Mouse (Mus musculus): Measurements from ENCODE around the gene Klk1b26. TPM values are rescaled to one million over a fixed set of nuclear protein-coding genes. Genes with fewer than 3 reads are reported as not detected.
"Not testable (repeated sequence)": the region's sequence is repeated elsewhere in the genome, so short reads cannot be mapped to it uniquely, and the experiment has no call there.

Klk1b26 gene
- polyA plus RNA-seq, 1 experiment from 2014 or later, result not detected

DNA sequence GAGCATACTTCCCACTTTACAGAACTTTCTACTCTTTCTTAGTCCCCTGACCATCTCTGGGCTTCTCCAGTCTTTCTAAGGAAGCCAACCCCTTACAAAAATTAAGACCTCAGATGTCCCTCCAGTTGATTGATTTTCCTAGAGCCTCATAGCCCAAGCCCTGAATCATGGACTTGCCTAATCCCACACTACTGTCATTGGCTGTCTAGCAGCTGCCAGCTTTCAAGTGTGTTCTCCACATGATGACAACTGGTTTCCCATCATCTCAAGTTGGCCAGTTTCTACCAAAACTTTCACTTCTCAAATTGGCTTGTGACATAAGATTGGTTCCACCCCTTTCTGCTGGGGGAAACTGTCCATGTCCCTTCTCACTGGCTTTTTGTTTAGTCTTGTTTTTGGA, 7.1 kb upstream of the Klk1b26 start:
- H3K27ac ChIP-seq (replicated peaks in 1 of 2; ENCODE audit: control insufficient read depth in 1 of 2, insufficient read depth in 1 of 2, low read depth in 2 of 2, low read length in 2 of 2), result no peak overlapping the region
- no peak for ATAC-seq (ENCODE audit: insufficient number of reproducible peaks, insufficient read depth, low FRiP score, low read depth)
- no peak overlapping the region for H3K9ac ChIP-seq (ENCODE audit: low read length)
- H3K4me3 ChIP-seq (ENCODE audit: control insufficient read depth in 1 of 2, insufficient read depth in 1 of 2, low read depth in 1 of 2, low read length in 2 of 2), result no peak overlapping the region
- H3K9me3 ChIP-seq (ENCODE audit: control insufficient read depth, low read length), result no peaks in the 10 kb centered on the region
- H3K4me1 ChIP-seq (ENCODE audit: control insufficient read depth in 2 of 2, insufficient read depth in 2 of 2, low read length in 2 of 2), result no peaks in the 10 kb centered on the region
- no peak overlapping the region for H3K4me2 ChIP-seq (ENCODE audit: low read length)
- no peaks in the 10 kb centered on the region for H3K27me3 ChIP-seq (ENCODE audit: control insufficient read depth, insufficient read depth, low read length)
- H3K36me3 ChIP-seq (ENCODE audit: control insufficient read depth, insufficient read depth, low read length), result no peaks in the 10 kb centered on the region

DNA sequence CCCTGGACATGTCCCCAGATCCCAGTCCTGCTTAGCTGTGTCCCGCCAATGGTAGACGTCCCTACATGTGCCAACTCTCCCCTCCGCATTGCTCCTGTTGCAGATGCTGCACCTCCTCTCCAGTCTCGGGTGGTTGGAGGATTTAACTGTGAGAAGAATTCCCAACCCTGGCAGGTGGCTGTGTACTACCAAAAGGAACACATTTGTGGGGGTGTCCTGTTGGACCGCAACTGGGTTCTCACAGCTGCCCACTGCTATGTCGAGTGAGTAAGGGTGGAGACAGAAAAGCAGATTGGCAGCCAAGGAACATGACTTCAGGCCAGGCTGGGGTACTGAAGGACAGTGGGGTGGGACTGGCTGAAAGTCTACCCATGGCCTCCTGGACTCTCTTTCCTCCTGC, 2.7 kb downstream of the Klk1b26 start:
- H3K27me3 ChIP-seq (ENCODE audit: control insufficient read depth, insufficient read depth, low read length); H3K9ac ChIP-seq (ENCODE audit: low read length); H3K4me2 ChIP-seq (ENCODE audit: low read length); H3K9me3 ChIP-seq (ENCODE audit: control insufficient read depth, low read length); H3K4me1 ChIP-seq (ENCODE audit: control insufficient read depth in 2 of 2, insufficient read depth in 2 of 2, low read length in 2 of 2); H3K36me3 ChIP-seq (ENCODE audit: control insufficient read depth, insufficient read depth, low read length); H3K27ac ChIP-seq (replicated peaks in 1 of 2; ENCODE audit: control insufficient read depth in 1 of 2, insufficient read depth in 1 of 2, low read depth in 2 of 2, low read length in 2 of 2); ATAC-seq (ENCODE audit: insufficient number of reproducible peaks, insufficient read depth, low FRiP score, low read depth); H3K4me3 ChIP-seq (ENCODE audit: control insufficient read depth in 1 of 2, insufficient read depth in 1 of 2, low read depth in 1 of 2, low read length in 2 of 2): not testable (repeated sequence)
- 76% methylated on average over 6 of the region's 6 CpGs for WGBS

DNA sequence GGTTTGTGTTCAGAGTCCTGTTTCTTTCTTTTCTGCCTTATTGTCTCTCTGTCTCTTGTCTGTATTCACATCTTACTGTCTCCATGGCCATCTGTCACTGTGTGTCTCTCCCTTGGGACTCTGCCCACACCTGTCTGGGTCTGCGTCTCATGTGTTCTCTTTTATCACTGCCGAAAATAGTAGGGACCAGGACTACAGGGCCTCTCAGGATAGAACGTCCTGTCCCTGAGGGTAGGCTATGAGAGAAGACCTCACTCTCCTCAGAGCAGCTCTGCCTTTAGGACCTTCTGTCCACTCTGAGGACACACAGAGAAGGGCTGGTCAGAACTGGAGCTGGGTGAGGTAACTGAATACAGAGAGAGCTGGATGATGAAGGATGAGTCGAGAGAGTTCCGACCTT, 3.1 kb downstream of the Klk1b26 start:
- Histone ChIP-seq H3K4me3 (ENCODE audit: control insufficient read depth in 1 of 2, insufficient read depth in 1 of 2, low read depth in 1 of 2, low read length in 2 of 2) (no peak overlapping the region), H3K27me3 (ENCODE audit: control insufficient read depth, insufficient read depth, low read length) (no peaks in the 10 kb centered on the region), H3K36me3 (ENCODE audit: control insufficient read depth, insufficient read depth, low read length) (no peaks in the 10 kb centered on the region), H3K27ac (replicated peaks in 1 of 2; ENCODE audit: control insufficient read depth in 1 of 2, insufficient read depth in 1 of 2, low read depth in 2 of 2, low read length in 2 of 2) (no peak overlapping the region), H3K4me1 (ENCODE audit: control insufficient read depth in 2 of 2, insufficient read depth in 2 of 2, low read length in 2 of 2) (no peaks in the 10 kb centered on the region), H3K4me2 (ENCODE audit: low read length) (no peak overlapping the region), H3K9ac (ENCODE audit: low read length) (no peak overlapping the region), H3K9me3 (ENCODE audit: control insufficient read depth, low read length) (no peaks in the 10 kb centered on the region)
- 75% methylated on average over 5 of the region's 5 CpGs for WGBS
- ATAC-seq (ENCODE audit: insufficient number of reproducible peaks, insufficient read depth, low FRiP score, low read depth), result no peak

DNA sequence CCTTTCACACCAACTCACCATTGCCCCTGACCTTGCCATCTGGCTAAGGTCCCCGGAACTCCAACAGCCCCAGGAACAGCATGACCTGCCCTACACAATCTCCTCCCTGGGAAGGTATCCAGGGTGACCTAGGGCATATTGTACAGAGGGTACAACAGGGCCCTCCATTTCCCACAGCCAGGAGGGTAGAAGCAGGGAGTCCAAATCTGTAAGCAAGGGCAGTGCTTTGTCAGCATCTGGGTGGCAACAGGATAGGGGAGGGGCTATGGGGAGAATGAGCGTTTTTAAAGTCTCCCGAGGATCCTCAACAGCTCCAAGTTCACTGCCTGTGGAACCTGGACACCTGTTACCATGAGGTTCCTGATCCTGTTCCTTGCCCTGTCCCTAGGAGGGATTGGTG, 40.0 kb downstream of the Klk1b26 start, which contains the start of gene Klk1b27:
Klk1b27 (plus strand) TSS at position 301 of the 400 bp plus-strand sequence.
- WGBS, result 68% methylated on average over 3 of the region's 3 CpGs
- not testable (repeated sequence) for H3K27ac ChIP-seq (replicated peaks in 1 of 2; ENCODE audit: control insufficient read depth in 1 of 2, insufficient read depth in 1 of 2, low read depth in 2 of 2, low read length in 2 of 2); H3K36me3 ChIP-seq (ENCODE audit: control insufficient read depth, insufficient read depth, low read length); H3K4me1 ChIP-seq (ENCODE audit: control insufficient read depth in 2 of 2, insufficient read depth in 2 of 2, low read length in 2 of 2); H3K4me2 ChIP-seq (ENCODE audit: low read length); H3K9ac ChIP-seq (ENCODE audit: low read length); H3K4me3 ChIP-seq (ENCODE audit: control insufficient read depth in 1 of 2, insufficient read depth in 1 of 2, low read depth in 1 of 2, low read length in 2 of 2); H3K9me3 ChIP-seq (ENCODE audit: control insufficient read depth, low read length); H3K27me3 ChIP-seq (ENCODE audit: control insufficient read depth, insufficient read depth, low read length); ATAC-seq (ENCODE audit: insufficient number of reproducible peaks, insufficient read depth, low FRiP score, low read depth)

Other genes starting within 250 kb of the Klk1b26 start
- not detected in 2 replicates for gene Klk12, start 243.3 kb upstream of the Klk1b26 start, polyA plus RNA-seq (2014; fragmentation: Nextera tagmentation; extraction: Ambion mirVana)
- gene Klk11, start 237.6 kb upstream of the Klk1b26 start, polyA plus RNA-seq (2014; fragmentation: Nextera tagmentation; extraction: Ambion mirVana), result not detected in 2 replicates
- 0.19 and 0.34 TPM in 2 replicates for gene Klk10, start 231.1 kb upstream of the Klk1b26 start, polyA plus RNA-seq (2014; fragmentation: Nextera tagmentation; extraction: Ambion mirVana)
- gene Klk9, start 220.3 kb upstream of the Klk1b26 start, polyA plus RNA-seq (2014; fragmentation: Nextera tagmentation; extraction: Ambion mirVana), result not detected in 2 replicates
- 24.2 and 26.3 TPM in 2 replicates for gene Klk8, start 214.6 kb upstream of the Klk1b26 start, polyA plus RNA-seq (2014; fragmentation: Nextera tagmentation; extraction: Ambion mirVana)
- 0.11 and 0.20 TPM in 2 replicates for gene Klk7, start 200.9 kb upstream of the Klk1b26 start, polyA plus RNA-seq (2014; fragmentation: Nextera tagmentation; extraction: Ambion mirVana)
- not detected in 2 replicates for gene Klk6, start 187.7 kb upstream of the Klk1b26 start, polyA plus RNA-seq (2014; fragmentation: Nextera tagmentation; extraction: Ambion mirVana)
- gene Klk5, start 170.2 kb upstream of the Klk1b26 start, polyA plus RNA-seq (2014; fragmentation: Nextera tagmentation; extraction: Ambion mirVana), result not detected in 2 replicates
- not detected in 2 replicates for gene Klk4, start 131.0 kb upstream of the Klk1b26 start, polyA plus RNA-seq (2014; fragmentation: Nextera tagmentation; extraction: Ambion mirVana)
- gene Klk15, start 78.4 kb upstream of the Klk1b26 start, polyA plus RNA-seq (2014; fragmentation: Nextera tagmentation; extraction: Ambion mirVana), result not detected in 2 replicates
- gene Klk1b8, start 61.5 kb upstream of the Klk1b26 start, polyA plus RNA-seq (2014; fragmentation: Nextera tagmentation; extraction: Ambion mirVana), result not detected in 2 replicates
- gene Klk1b1, start 45.4 kb upstream of the Klk1b26 start, polyA plus RNA-seq (2014; fragmentation: Nextera tagmentation; extraction: Ambion mirVana), result not detected in 2 replicates
- not detected in 2 replicates for gene Klk1b9, start 36.1 kb upstream of the Klk1b26 start, polyA plus RNA-seq (2014; fragmentation: Nextera tagmentation; extraction: Ambion mirVana)
- not detected in 2 replicates for gene Klk1b11, start 16.3 kb upstream of the Klk1b26 start, polyA plus RNA-seq (2014; fragmentation: Nextera tagmentation; extraction: Ambion mirVana)
- not detected in 2 replicates for gene Klk1b27, start 40.1 kb downstream of the Klk1b26 start, polyA plus RNA-seq (2014; fragmentation: Nextera tagmentation; extraction: Ambion mirVana)
- gene Klk1b21, start 90.2 kb downstream of the Klk1b26 start, polyA plus RNA-seq (2014; fragmentation: Nextera tagmentation; extraction: Ambion mirVana), result not detected in 2 replicates
- not detected in 2 replicates for gene Klk1b22, start 100.5 kb downstream of the Klk1b26 start, polyA plus RNA-seq (2014; fragmentation: Nextera tagmentation; extraction: Ambion mirVana)
- gene Klk1b16, start 124.6 kb downstream of the Klk1b26 start, polyA plus RNA-seq (2014; fragmentation: Nextera tagmentation; extraction: Ambion mirVana), result not detected in 2 replicates
- gene Klk1b24, start 176.1 kb downstream of the Klk1b26 start, polyA plus RNA-seq (2014; fragmentation: Nextera tagmentation; extraction: Ambion mirVana), result not detected in 2 replicates
- gene Klk1b3, start 186.0 kb downstream of the Klk1b26 start, polyA plus RNA-seq (2014; fragmentation: Nextera tagmentation; extraction: Ambion mirVana), result not detected in 2 replicates
- gene Klk1b4, start 195.3 kb downstream of the Klk1b26 start, polyA plus RNA-seq (2014; fragmentation: Nextera tagmentation; extraction: Ambion mirVana), result not detected in 2 replicates
- gene Klk1b5, start 203.8 kb downstream of the Klk1b26 start, polyA plus RNA-seq (2014; fragmentation: Nextera tagmentation; extraction: Ambion mirVana), result not detected in 2 replicates
- not detected in 2 replicates for gene Klk1, start 213.2 kb downstream of the Klk1b26 start, polyA plus RNA-seq (2014; fragmentation: Nextera tagmentation; extraction: Ambion mirVana)
- not detected in 2 replicates for gene Gm36864, start 224.0 kb downstream of the Klk1b26 start, polyA plus RNA-seq (2014; fragmentation: Nextera tagmentation; extraction: Ambion mirVana)
- 1.1 and 1.6 TPM in 2 replicates for gene 1700028J19Rik, start 234.5 kb downstream of the Klk1b26 start, polyA plus RNA-seq (2014; fragmentation: Nextera tagmentation; extraction: Ambion mirVana)
- 54.8 and 62.7 TPM in 2 replicates for gene 2410002F23Rik, start 234.6 kb downstream of the Klk1b26 start, polyA plus RNA-seq (2014; fragmentation: Nextera tagmentation; extraction: Ambion mirVana)
- gene Acp4, start 245.2 kb downstream of the Klk1b26 start, polyA plus RNA-seq (2014; fragmentation: Nextera tagmentation; extraction: Ambion mirVana), result not detected in 2 replicates
- gene Gm15517, start 249.3 kb downstream of the Klk1b26 start, polyA plus RNA-seq (2014; fragmentation: Nextera tagmentation; extraction: Ambion mirVana), result not detected in 2 replicates

Measured in heart, embryonic 14.5 days (tissue).